Mouse (Mus musculus): ENCODE measurements around the gene Prima1.

Prima1 gene

DNA sequence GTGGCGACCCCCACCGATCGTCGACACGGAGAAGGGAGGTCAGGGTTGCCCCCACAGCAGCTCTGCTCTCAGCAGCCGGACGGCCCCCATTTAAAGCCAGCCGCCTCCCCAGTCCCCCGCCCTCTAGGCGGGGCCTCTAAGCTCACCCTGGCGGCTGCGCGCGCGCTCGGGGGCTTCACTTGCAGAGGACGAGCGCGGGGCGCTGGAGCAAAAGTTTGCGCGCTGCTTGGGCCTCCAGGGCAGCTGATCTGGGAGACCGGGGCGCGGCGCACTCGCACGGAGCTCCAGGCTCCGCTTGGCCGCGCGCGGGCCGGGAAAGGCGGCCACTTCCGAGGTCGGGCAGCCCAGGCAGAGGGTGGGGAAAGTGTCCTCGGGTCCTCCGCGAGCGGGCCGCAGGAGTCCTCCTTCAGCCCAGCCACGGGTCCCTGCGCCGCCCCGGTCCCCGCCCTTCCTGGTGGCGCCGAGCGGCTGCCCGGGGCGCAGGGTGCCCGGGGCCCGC, at the start of gene Prima1:
Gene Prima1, minus strand, starts transcription at position 68 of the 499 bp plus-strand sequence.
- no peak for DNase-seq (ENCODE audit: low spot score in 2 of 2)

- no peak for DNase-seq (ENCODE audit: low spot score in 2 of 2)
Observed at GRCm38 (mm10) chr12:103287276-103287675, 45.3 kb upstream of the Prima1 start.

DNA sequence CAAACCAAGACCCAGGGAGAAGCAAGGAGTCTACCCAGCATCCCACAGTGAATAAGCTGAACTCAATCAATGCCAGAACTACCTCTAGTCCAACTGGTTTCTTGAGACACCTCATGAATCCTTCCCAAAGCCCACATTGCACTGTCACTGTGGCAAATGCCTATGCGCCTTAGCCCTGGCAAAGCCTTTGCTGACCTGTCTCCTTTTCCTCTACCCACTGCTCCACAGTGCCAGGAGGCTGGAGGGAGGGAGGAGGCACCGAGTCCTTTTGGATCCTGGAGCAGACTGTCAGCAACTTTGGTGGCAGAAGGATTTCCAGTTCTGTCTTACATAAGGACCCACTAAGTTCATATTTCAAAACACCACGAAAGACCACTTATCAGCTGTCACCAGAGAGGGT, 41.5 kb upstream of the Prima1 start:
- no peak for DNase-seq (ENCODE audit: low spot score in 2 of 2)

DNA sequence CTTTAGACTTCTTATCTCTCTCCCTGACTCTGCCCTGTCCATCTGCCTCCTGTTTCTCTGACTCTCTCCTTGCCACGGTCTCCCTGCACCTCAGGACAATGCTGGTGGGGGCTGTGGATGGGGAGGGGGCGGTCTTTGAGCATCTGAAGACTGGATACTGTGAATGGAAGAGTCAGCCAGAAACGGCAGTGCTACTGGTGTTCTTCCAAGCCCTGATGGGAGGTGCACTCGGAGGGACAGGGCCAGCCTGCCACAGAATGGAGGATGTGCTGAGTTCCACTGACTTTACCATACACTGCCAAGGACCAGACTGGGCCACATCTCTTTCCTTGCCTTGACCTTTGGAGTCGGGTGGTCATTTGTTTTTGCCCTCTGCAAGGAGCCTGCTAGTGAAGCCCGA, 41.0 kb upstream of the Prima1 start:
- no peak for DNase-seq (ENCODE audit: low spot score in 2 of 2)

DNA sequence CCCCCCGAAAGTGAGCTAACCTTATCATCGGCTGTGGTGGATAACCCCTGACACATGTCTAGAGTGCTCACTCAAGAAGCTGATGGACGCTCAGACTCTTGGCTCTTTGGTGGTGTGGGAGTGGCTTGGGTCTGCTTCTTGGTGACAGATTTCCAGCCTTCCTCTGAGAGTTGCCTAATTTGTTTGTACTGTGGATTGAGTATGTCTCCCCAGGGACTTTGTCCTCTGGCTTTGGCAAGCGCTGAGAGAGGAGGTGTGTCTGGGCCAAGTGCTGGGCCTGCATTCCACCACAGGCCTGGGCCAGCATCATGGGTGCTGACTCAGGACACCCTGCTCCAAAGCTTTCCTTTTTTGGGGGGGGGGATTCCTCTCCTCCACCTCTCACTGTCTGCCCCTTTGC, 40.0 kb upstream of the Prima1 start:
- DNase-seq (ENCODE audit: low spot score in 2 of 2), result no peak

GRCm38 (mm10) chr12:103281491-103281890, 39.5 kb upstream of the Prima1 start:
- no peak for DNase-seq (ENCODE audit: low spot score in 2 of 2)

DNA sequence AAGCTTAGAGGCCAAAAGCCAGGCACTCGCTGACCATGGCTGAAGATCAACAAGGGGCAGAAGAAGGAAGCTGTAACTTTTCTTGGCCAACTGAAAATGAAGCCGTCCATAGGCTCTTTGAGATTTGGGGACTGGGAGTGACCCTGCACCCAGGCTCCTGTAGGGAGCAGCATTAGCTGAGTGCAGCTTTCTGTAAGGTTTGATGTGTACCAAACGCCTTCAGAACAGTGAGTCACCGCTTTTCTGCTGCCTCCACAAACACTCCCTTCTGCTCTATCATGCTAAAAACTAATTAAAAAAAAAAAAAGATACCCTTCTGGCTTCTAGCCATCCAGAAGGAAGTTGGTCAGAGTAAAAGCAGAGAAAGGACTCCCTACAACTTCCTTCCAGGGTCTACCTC, 34.5 kb upstream of the Prima1 start:
- DNase-seq (ENCODE audit: low spot score in 2 of 2), result no peak

- no peak for DNase-seq (ENCODE audit: low spot score in 2 of 2)
Observed at GRCm38 (mm10) chr12:103273732-103274131, 31.8 kb upstream of the Prima1 start.

GRCm38 (mm10) chr12:103273051-103273450, 31.1 kb upstream of the Prima1 start:
- DNase-seq (ENCODE audit: low spot score in 2 of 2), result peak in 1 of 2 experiments; percentile 12

DNA sequence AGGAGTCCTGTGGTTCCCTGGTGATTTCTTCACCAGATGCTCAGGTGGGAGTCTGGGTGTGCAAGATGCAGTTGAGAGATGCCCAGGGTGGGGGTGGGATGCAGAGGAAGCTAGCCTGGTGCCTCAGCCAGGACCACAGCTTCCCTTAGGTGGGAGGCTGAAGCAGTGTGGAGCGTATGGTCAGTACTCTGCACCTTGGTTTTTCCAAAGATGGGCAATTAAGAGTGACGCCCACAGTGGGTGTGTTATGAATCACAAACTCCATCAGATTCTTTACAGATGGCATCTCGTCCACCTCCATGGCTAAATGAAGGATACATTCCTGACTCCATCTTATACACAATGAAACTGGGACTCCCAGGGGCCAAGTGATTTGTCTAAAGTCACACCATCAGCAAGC, 30.2 kb upstream of the Prima1 start:
- DNase-seq (ENCODE audit: low spot score in 2 of 2), result no peak

DNA sequence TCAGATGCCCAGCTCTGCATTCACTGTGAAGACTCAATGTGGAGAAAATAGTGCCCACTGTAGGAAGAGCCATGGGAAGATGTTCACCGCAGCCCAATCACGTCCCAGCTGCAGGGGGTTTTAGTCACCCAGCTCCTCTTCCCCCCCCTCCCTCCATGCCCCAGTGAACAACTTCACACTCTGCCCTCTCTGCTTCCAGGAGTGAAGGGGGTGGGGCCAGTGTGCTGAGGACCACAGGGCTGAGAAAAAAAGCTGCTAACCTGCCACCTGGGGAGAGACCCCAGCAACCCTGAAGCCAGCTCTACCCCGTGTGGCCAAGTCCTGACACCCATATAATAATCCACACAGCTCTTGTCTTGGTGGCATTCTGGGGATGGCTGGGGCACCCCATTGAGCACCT, 24.7 kb upstream of the Prima1 start:
- DNase-seq (ENCODE audit: low spot score in 2 of 2), result no peak

DNA sequence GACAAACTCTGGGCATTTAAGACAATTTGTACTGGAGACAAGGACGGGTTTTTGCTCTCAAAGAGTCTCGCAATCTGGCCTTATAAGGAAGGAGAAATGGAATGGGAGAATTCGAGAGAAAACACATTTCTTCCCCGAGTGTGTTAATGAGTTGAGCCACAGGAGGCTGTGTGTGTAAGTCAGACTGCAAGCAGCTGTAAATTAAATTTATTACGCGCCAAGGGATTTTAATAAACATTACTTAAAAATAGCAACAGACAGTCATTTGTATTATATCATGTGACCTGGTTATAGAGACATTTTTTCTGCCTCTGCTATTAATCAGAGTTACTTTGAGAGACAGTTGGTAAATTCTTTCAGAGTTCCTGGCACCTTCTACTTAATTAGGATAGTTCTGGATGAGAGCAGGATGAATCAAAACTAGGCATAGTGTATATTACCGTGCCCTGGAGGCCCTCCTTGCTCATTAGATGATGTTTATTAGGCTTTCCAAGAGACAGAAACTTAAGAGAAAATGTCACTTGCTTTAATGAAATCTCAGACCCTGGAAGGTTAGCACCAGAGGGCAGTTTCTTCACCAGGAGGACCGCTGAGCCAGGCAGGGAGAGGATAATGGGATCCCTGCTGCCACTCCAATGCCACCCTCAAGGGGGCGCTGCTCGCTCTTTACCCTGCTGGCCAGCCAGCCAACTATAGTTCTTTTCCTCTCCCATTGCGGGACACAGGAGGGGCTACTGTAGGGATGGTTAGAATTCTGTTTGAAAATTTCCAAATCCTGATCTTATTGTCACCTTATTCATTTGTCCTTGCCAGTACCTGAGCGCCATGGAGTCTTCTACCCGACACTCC, 20.3 kb upstream of the Prima1 start:
- DNase-seq (ENCODE audit: low spot score in 2 of 2), result peak in 1 of 2 experiments; percentile 12

- no peak for DNase-seq (ENCODE audit: low spot score in 2 of 2)
Observed at GRCm38 (mm10) chr12:103252901-103253434, 11.0 kb upstream of the Prima1 start.

- no peak for DNase-seq (ENCODE audit: low spot score in 2 of 2)
Observed at GRCm38 (mm10) chr12:103251151-103251550, 9.2 kb upstream of the Prima1 start.

- no peak for DNase-seq (ENCODE audit: low spot score in 2 of 2)
Observed at GRCm38 (mm10) chr12:103250333-103250732, 8.4 kb upstream of the Prima1 start.

GRCm38 (mm10) chr12:103243041-103243440, 1.1 kb upstream of the Prima1 start:
- no peak for DNase-seq (ENCODE audit: low spot score in 2 of 2)

- DNase-seq (ENCODE audit: low spot score in 2 of 2), result no peak
Observed at GRCm38 (mm10) chr12:103242591-103243025, 658 bp upstream of the Prima1 start.

GRCm38 (mm10) chr12:103241311-103242082, 453 bp downstream of the Prima1 start:
- no peak for DNase-seq (ENCODE audit: low spot score in 2 of 2)

- DNase-seq (ENCODE audit: low spot score in 2 of 2), result no peak
Observed at GRCm38 (mm10) chr12:103238924-103239460, 3.0 kb downstream of the Prima1 start.

DNA sequence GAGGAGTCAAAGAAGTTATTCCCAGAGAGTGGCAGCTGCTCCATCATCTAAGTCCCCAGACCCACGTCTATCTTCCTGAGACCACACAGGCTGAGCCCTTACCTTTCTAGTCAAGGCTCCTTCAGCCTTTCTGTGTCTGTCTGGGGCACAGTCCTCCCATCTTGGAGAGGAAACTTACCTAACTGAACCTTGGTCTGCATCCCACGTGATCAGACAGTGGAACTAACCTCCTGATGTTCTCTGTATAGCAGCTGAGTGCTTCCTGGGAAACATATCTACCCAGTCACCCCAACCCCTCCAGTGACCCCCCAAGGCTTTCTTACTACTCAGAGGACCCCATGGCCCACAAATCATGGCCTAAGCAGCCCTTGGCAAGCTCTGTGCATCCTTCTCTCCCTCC, 6.1 kb downstream of the Prima1 start:
- no peak for DNase-seq (ENCODE audit: low spot score in 2 of 2)

GRCm38 (mm10) chr12:103235251-103235650, 6.7 kb downstream of the Prima1 start:
- DNase-seq (ENCODE audit: low spot score in 2 of 2), result no peak

- DNase-seq (ENCODE audit: low spot score in 2 of 2), result no peak
Observed at GRCm38 (mm10) chr12:103229058-103229457, 12.9 kb downstream of the Prima1 start.

All from spleen, postnatal 14 days (tissue).